Mouse (Mus musculus) embryonic fibroblast, embryonic 13.5 days (primary cell): ENCODE data around the gene Gemin5. TPM values are rescaled to one million over a fixed set of nuclear protein-coding genes. Genes with fewer than 3 reads are reported as not detected.

ENCODE experiments used
- H3K27ac ChIP-seq: 2 replicates; pipeline ENCODE4 v1.5.1; 2012; ENCODE audit warnings: low read length, control low read depth, inconsistent platforms; ENCODE audit not compliant: insufficient read depth
- H3K4me1 ChIP-seq: 2 replicates; pipeline ENCODE4 v1.6.1; 2011; ENCODE audit warnings: low read length; ENCODE audit not compliant: control insufficient read depth, insufficient read depth
- H3K4me3 ChIP-seq: 2 replicates; pipeline ENCODE4 v1.5.1; 2011; ENCODE audit warnings: mild to moderate bottlenecking, control low read depth, low read length; ENCODE audit not compliant: insufficient read depth
- CTCF ChIP-seq: IDR thresholded peaks from 2 replicates; pipeline ENCODE4 v1.5.1; 2011; ENCODE audit warnings: mild to moderate bottlenecking, control low read depth, low read length, moderate library complexity, borderline replicate concordance; ENCODE audit not compliant: insufficient read depth
- POLR2A ChIP-seq: IDR thresholded peaks from 2 replicates; pipeline ENCODE4 v1.6.1; 2011; ENCODE audit warnings: low read depth, mild to moderate bottlenecking, control low read depth, low read length, moderate library complexity
- polyA plus RNA-seq: library from polyadenylated mRNA; stranded (reverse); fragments of >200 nt; gene quantifications from 2 replicates; pipeline ENCODE4 v1.2.4, GENCODE M21; 2011; ENCODE audit warnings: low read depth; ENCODE audit not compliant: missing spikeins, insufficient read length

The Gemin5 gene
- polyA plus RNA-seq, 1 experiment = 16.1 TPM

DNA sequence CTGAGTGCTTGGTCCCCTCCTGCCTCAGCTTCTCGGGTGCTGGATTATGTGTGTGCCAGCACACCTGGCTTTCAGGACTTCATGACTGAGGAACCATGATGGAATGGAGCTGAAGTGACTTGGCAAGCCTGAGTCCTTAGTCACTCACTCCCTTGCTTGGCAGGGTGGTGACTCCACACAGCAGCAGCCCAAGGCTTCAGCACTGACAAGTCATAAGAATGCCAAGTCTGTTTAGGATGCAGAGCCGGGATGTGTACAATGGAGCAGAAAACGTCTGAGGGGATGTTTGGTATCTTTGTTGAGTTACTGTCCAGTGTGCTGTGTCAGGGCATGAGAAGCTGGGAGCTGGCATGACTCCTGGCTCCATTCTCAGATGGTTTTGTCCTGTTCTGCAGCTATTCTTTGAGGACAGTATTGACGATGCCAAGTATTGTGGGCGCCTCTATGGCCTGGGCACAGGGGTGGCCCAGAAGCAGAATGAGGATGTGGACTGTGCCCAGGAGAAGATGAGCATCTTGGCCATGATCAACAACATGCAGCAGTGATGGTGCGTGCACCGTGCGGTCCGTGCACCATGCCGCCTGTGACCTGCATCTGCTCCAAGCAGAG is 51.2 kb downstream of the Gemin5 start:
- TF ChIP-seq CTCF (no peak), POLR2A (no peak)
- H3K4me3 ChIP-seq = no peak overlapping the region
- H3K4me1 ChIP-seq = no peaks in the 10 kb centered on the region
- no peak overlapping the region for H3K27ac ChIP-seq

- Histone ChIP-seq H3K27ac (no peak overlapping the region), H3K4me3 (no peak overlapping the region), H3K4me1 (no peaks in the 10 kb centered on the region)
- TF ChIP-seq CTCF = no peak
- TF ChIP-seq POLR2A = no peak
Measured at GRCm38 (mm10) chr11:58116560-58116959, 51.8 kb downstream of the Gemin5 start.

GRCm38 (mm10) chr11:58107664-58108337 is 60.5 kb downstream of the Gemin5 start:
- no peak overlapping the region for H3K27ac ChIP-seq
- H3K4me3 ChIP-seq = no peak overlapping the region
- H3K4me1 ChIP-seq = no peaks in the 10 kb centered on the region
- no peak for TF ChIP-seq POLR2A
- TF ChIP-seq CTCF = no peak

DNA sequence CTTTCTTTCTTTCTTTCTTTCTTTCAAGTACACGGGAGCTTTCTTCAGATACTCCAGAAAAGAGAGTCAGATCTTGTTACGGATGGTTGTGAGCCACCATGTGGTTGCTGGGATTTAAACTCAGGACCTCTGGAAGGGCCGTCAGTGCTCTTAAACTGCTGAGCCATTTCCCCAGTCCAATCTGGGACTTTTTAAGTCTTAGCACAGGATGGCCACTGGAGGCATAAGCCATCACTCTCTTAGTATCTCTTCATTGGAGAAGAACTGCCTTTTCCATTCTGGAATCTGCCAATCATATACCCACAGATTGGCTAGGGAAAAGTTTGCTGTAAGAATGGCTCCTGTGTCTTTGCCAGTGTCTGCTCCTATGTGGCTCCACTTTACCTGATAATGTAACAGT is 61.3 kb downstream of the Gemin5 start:
- TF ChIP-seq CTCF (no peak), POLR2A (no peak)
- Histone ChIP-seq H3K4me1 (no peaks in the 10 kb centered on the region), H3K4me3 (no peak overlapping the region), H3K27ac (no peak overlapping the region)

DNA sequence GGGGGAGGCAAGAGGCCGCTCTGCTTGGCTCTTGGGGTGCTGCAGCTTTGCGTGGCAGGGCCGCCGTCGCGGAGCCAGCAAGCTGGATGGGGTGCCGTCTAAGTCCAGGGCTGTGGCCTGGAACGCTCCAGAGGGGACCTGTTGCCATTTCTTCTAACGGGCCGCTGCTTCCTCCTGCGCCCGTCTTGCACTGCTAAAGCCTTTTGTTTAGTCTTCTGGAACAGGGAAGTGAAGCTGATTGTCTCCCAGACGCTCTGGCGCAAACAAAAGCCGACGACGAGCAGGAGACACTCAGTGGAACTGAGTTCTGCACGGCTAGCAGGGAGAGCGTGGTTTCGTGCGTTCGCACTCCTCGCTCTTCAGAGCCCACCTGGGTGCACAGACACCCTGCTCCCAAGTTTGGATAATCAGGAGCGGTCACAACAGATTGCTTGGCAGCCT is 64.0 kb downstream of the Gemin5 start:
- Histone ChIP-seq H3K27ac (peak overlapping the region; percentile 47), H3K4me1 (no peaks in the 10 kb centered on the region), H3K4me3 (peak overlapping the region; percentile 72)
- no peak for TF ChIP-seq CTCF
- TF ChIP-seq POLR2A = no peak

DNA sequence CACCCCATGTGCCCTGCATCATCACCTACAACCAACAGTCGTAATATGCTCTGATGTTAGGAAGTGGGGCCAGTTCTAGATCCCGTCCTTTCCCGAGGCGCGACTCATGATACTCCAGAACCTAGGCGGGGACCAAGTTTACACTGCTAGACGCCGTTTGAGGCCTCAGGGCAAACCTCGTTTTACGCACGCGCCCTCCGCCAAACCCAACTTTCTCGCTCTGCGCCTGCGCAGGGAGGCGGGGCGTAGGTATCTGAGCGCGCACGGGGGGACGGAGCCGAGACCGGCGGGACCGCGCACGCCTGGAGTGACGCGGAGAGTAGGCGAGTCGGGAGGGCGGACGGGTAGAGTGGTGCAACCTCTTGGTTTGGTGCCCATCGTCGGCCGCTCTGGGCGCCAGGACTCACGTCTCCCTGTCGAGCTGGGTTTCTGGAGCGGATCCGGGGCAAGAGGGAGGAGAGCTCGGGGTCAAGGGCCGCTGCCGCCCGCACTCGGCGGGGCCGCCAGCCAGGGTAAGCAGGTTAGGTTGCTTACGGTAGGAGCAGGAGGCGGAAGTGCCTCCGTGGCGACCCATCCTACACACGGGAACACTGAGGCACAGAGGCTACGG is 64.5 kb downstream of the Gemin5 start, which contains the start of gene Cnot8:
Gene Cnot8 (plus strand): TSS at position 457 of the 610 bp plus-strand sequence.
- no peaks in the 10 kb centered on the region for H3K4me1 ChIP-seq
- peak within 1 kb of the TSS; percentile 72 for H3K4me3 ChIP-seq
- peak within 1 kb of the TSS; percentile 47 for H3K27ac ChIP-seq
- TF ChIP-seq POLR2A (peak; percentile 84), CTCF (no peak)

DNA sequence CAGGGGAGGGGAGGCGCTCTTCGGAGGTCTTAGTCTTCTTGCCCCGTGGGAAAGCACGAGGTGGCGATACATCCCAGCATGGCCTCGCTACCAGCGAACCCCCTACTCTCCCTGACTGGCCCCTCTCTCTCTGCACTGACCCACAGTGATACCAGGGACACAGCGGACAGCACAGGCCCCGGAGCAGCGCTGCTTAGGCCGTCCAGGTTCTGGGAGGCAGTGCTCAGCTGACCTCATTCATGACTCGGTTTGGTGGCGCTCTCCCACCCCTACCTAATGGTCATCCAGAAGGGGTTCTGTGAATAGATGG is 65.0 kb downstream of the Gemin5 start:
- Histone ChIP-seq H3K4me1 (no peaks in the 10 kb centered on the region), H3K4me3 (no peak overlapping the region), H3K27ac (0 out of 2 replicates have a peak overlapping the region, but pooled peaks have one; percentile 8)
- TF ChIP-seq CTCF = no peak
- no peak for TF ChIP-seq POLR2A

- Histone ChIP-seq H3K4me1 (no peaks in the 10 kb centered on the region), H3K27ac (no peak overlapping the region), H3K4me3 (no peak overlapping the region)
- TF ChIP-seq CTCF = no peak
- no peak for TF ChIP-seq POLR2A
Measured at GRCm38 (mm10) chr11:58102581-58103343, 65.6 kb downstream of the Gemin5 start.

DNA sequence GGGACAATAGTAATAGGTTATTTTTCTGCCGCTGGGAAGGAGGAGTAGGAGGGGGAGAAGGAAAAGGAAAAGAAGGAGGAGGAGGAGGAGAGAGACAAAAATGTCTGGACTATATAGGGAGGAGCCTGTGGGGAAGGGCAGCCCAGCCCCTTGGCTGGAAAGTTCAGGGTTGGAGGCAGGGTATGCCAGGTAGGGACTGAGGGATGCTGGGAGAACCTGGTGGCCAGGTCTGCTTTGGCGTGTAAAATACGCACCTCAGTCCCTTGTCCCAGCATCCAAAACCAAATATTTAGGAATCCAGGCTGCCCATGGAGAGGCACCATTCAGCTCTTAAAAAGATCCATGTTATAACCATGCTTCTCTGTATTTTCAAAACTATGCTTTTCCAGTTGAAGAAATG is 66.2 kb downstream of the Gemin5 start:
- H3K4me3 ChIP-seq = no peak overlapping the region
- TF ChIP-seq POLR2A (no peak), CTCF (no peak)
- H3K27ac ChIP-seq = no peak overlapping the region
- no peaks in the 10 kb centered on the region for H3K4me1 ChIP-seq
